Mouse (Mus musculus) E14TG2a.4 (cell line): ENCODE measurements around the gene Rbfox1.

Source experiments
- H3K27me3 ChIP-seq: 2 replicates; pipeline ENCODE4 v1.6.1; 2014; ENCODE audit warnings: low read length, control low read depth; ENCODE audit not compliant: insufficient read depth
- H3K36me3 ChIP-seq: 2 replicates; pipeline ENCODE4 v1.6.1; 2014; ENCODE audit warnings: low read length, control low read depth; ENCODE audit not compliant: insufficient read depth
- H3K4me1 ChIP-seq: replicated peaks from 2 replicates; pipeline ENCODE4 v1.6.1; 2014; ENCODE audit warnings: low read depth, low read length, control low read depth
- H3K4me3 ChIP-seq: replicated peaks from 2 replicates; pipeline ENCODE4 v1.5.1; 2014; ENCODE audit warnings: mild to moderate bottlenecking, low read length
- H3K9me3 ChIP-seq: 2 replicates; pipeline ENCODE4 v1.6.1; 2014; ENCODE audit warnings: low read length, control low read depth
- CTCF ChIP-seq: conservative IDR thresholded peaks from 2 replicates; pipeline ENCODE4 v1.5.1; 2014; ENCODE audit warnings: low read length
- NANOG ChIP-seq: IDR thresholded peaks from 2 replicates; pipeline ENCODE4 v1.6.1; 2014; ENCODE audit warnings: borderline replicate concordance, low read length, mixed read lengths
- POU5F1 ChIP-seq: IDR thresholded peaks from 2 replicates; pipeline ENCODE4 v1.6.1; 2014; ENCODE audit warnings: low read length, borderline replicate concordance

The Rbfox1 gene

GRCm38 (mm10) chr16:7360706-7361105 lies 1475.6 kb downstream of the Rbfox1 start:
- H3K36me3 ChIP-seq, result no peaks in the 10 kb centered on the region
- no peaks in the 10 kb centered on the region for H3K4me1 ChIP-seq
- no peaks in the 10 kb centered on the region for H3K27me3 ChIP-seq
- no peak overlapping the region for H3K4me3 ChIP-seq
- no peaks in the 10 kb centered on the region for H3K9me3 ChIP-seq
- TF ChIP-seq POU5F1 (no peak), NANOG (no peak), CTCF (no peak)

- H3K27me3 ChIP-seq, result no peaks in the 10 kb centered on the region
- no peak overlapping the region for H3K4me3 ChIP-seq
- H3K4me1 ChIP-seq, result peaks cover 3% of the 10 kb centered on the region; the same call in 1 of the 2 replicates
- H3K36me3 ChIP-seq, result no peaks in the 10 kb centered on the region
- H3K9me3 ChIP-seq, result no peaks in the 10 kb centered on the region
- peak; percentile 54; the same call in 1 of the 2 replicates for TF ChIP-seq NANOG
- TF ChIP-seq CTCF, result no peak
These were observed 1480.7 kb downstream of the Rbfox1 start for GRCm38 (mm10) chr16:7365878-7366277.

- Histone ChIP-seq H3K4me1 (no peaks in the 10 kb centered on the region), H3K27me3 (no peaks in the 10 kb centered on the region), H3K4me3 (no peak overlapping the region), H3K36me3 (no peaks in the 10 kb centered on the region), H3K9me3 (no peaks in the 10 kb centered on the region)
- no peak for TF ChIP-seq NANOG
- no peak for TF ChIP-seq POU5F1
- TF ChIP-seq CTCF, result no peak
These were observed 1489.0 kb downstream of the Rbfox1 start for GRCm38 (mm10) chr16:7374146-7374545.

GRCm38 (mm10) chr16:7374674-7375073 lies 1489.5 kb downstream of the Rbfox1 start:
- TF ChIP-seq CTCF (no peak), POU5F1 (no peak), NANOG (no peak)
- H3K36me3 ChIP-seq, result no peaks in the 10 kb centered on the region
- no peak overlapping the region for H3K4me3 ChIP-seq
- no peaks in the 10 kb centered on the region for H3K4me1 ChIP-seq
- H3K27me3 ChIP-seq, result no peaks in the 10 kb centered on the region
- H3K9me3 ChIP-seq, result no peaks in the 10 kb centered on the region

- no peak for TF ChIP-seq NANOG
- TF ChIP-seq POU5F1, result no peak
- TF ChIP-seq CTCF, result no peak
- no peak overlapping the region for H3K4me3 ChIP-seq
- no peaks in the 10 kb centered on the region for H3K27me3 ChIP-seq
- H3K9me3 ChIP-seq, result no peaks in the 10 kb centered on the region
- 0 out of 2 replicates have a peak, but pooled peaks cover under 1% of the 10 kb centered on the region for H3K4me1 ChIP-seq
- no peaks in the 10 kb centered on the region for H3K36me3 ChIP-seq
These were observed 1510.9 kb downstream of the Rbfox1 start for GRCm38 (mm10) chr16:7396101-7396500.

GRCm38 (mm10) chr16:7404766-7405492 lies 1519.8 kb downstream of the Rbfox1 start:
- H3K27me3 ChIP-seq, result no peaks in the 10 kb centered on the region
- TF ChIP-seq CTCF (no peak), NANOG (no peak), POU5F1 (no peak)
- H3K36me3 ChIP-seq, result no peaks in the 10 kb centered on the region
- H3K9me3 ChIP-seq, result peaks cover 15% of the 10 kb centered on the region
- peaks cover 63% of the 10 kb centered on the region for H3K4me1 ChIP-seq
- H3K4me3 ChIP-seq, result no peak overlapping the region

- H3K4me3 ChIP-seq, result no peak overlapping the region
- no peaks in the 10 kb centered on the region for H3K36me3 ChIP-seq
- H3K27me3 ChIP-seq, result no peaks in the 10 kb centered on the region
- peaks cover 49% of the 10 kb centered on the region for H3K4me1 ChIP-seq
- H3K9me3 ChIP-seq, result peaks cover 15% of the 10 kb centered on the region
- TF ChIP-seq NANOG, result no peak
- TF ChIP-seq CTCF, result no peak
- no peak for TF ChIP-seq POU5F1
These were observed 1522.9 kb downstream of the Rbfox1 start for GRCm38 (mm10) chr16:7407862-7408640.

- H3K4me1 ChIP-seq, result peaks cover 13% of the 10 kb centered on the region
- 0 out of 2 replicates have a peak overlapping the region, but pooled peaks have one; percentile 17 for H3K4me3 ChIP-seq
- H3K9me3 ChIP-seq, result peaks cover 18% of the 10 kb centered on the region
- H3K36me3 ChIP-seq, result no peaks in the 10 kb centered on the region
- TF ChIP-seq POU5F1 (no peak), NANOG (no peak), CTCF (no peak)
- no peaks in the 10 kb centered on the region for H3K27me3 ChIP-seq
These were observed 1534.6 kb downstream of the Rbfox1 start for GRCm38 (mm10) chr16:7419655-7420281.
